Mouse (Mus musculus) heart, postnatal 10 days (tissue): ENCODE results near the gene Dop1b. TPM values are rescaled to one million over a fixed set of nuclear protein-coding genes. Genes with fewer than 3 reads are reported as not detected.
"Not testable (repeated sequence)": the region's sequence is repeated elsewhere in the genome, so short reads cannot be mapped to it uniquely, and the experiment has no call there.

Source experiments
- DNase-seq, 2 experiments: peaks; one replicate each; pipeline ENCODE4 v3.0.0; 2021
- intact Hi-C: fragments of 180-260 bp; cut with DNase I; formaldehyde crosslinking; loops from one replicate; pipeline ENCODE4 v1.15.1; 2025
- total RNA-seq, 2 experiments: library from RNA; stranded (reverse); gene quantifications; 2 replicates each; pipeline ENCODE4 v1.2.3; 2021

The Dop1b gene
- total RNA-seq: 10 to 100 TPM; 16.5 to 20.9 TPM

- intact Hi-C loops: no loop called here
These were observed at the start of gene Dop1b for GRCm38 (mm10) chr16:93711411-93712188. Gene Dop1b (plus strand): TSS chr16:93711904.

DNA sequence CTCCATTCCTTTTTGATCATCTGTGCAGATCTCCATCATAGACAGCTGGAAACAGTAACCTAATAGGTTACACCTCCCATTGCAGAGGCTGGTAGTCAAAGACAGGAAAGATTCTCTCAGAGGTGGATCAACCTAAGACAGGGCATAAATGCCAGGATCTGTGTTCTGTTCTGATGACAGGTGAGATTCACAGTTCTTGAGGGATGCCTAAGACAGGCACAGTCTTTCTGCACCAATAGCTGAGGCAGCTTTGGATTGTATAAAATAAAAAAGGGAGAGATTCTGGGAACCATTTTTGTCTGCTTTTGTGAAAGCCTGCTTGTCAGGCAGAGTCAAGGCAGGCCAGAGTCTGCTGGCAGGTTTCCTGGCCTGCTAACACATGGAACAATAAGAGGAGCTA lies 43.7 kb upstream of the Dop1b start:
- intact Hi-C loops: no loop called here
- DNase-seq: no peak

More at GRCm38 (mm10) chr16:93711411-93712188, at the start of gene Dop1b:
- DNase-seq: peak; percentile 99 to 100

GRCm38 (mm10) chr16:93669521-93669920 lies 42.2 kb upstream of the Dop1b start:
- intact Hi-C loops: no loop called here

GRCm38 (mm10) chr16:93670466-93670865 lies 41.2 kb upstream of the Dop1b start:
- DNase-seq, intact Hi-C loops: not testable (repeated sequence)

More at GRCm38 (mm10) chr16:93669521-93669920, 42.2 kb upstream of the Dop1b start:
- no peak for DNase-seq

DNA sequence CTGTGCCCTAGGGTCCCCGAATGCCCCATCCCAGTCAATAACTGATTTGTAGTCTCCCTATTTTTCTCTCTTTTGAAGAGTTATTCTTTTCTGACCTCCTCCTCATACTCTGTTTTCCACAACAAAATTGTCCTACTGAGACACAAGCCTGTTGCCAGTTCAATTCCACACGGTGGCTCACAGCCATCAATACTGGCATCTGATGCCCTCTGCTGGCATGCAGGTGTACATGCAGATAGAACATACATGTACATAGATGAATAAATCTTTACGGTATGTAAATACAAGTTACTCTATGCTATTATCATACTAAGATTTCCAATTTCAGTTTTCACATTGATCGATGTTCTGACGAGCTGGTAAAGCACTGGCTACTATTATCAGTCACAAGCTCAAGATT lies 40.6 kb upstream of the Dop1b start:
- intact Hi-C loops: no loop called here
- no peak for DNase-seq

- intact Hi-C loops: no loop called here
- no peak for DNase-seq
These were observed 35.3 kb upstream of the Dop1b start for GRCm38 (mm10) chr16:93676376-93676775.

DNA sequence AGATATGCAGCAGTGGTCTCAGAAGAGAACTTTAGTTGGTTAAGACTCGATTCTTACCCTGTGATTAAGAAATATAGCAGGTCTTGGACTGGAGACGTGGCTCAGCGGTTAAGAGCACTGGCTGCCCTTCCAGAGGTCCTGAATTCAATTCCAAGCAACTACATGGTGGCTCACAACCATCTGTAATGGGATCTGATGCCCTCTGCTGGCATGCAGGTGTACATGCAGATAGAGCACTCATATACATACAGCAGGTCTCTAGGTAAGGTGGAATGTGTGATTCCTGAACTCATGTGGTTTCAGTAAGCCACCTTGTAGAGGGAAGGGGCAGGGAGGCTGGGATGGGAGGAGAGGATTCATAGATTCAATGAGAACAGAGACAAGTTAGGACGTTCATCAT lies 33.5 kb upstream of the Dop1b start:
- intact Hi-C loops: no loop called here
- DNase-seq: no peak

DNA sequence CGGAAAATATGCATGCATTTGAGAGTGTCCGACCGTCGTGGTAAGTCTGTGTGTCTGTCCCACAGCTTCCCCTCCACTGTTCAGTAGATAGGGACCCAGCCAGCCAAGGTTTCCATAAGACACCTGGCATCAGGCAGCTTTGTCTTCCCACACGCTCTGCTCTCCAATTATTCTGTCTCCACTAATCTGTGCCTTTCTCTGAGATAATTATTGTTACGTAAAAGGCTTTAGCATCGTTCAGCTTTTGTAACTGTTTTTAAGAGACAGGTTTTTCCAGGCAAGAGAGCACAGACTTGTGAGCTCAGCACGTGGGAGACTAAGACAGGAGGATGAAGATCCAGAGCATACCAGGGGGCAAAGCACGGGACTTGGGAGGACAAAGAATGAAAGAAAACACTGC lies 32.5 kb upstream of the Dop1b start:
- intact Hi-C loops: no loop called here
- DNase-seq: no peak

DNA sequence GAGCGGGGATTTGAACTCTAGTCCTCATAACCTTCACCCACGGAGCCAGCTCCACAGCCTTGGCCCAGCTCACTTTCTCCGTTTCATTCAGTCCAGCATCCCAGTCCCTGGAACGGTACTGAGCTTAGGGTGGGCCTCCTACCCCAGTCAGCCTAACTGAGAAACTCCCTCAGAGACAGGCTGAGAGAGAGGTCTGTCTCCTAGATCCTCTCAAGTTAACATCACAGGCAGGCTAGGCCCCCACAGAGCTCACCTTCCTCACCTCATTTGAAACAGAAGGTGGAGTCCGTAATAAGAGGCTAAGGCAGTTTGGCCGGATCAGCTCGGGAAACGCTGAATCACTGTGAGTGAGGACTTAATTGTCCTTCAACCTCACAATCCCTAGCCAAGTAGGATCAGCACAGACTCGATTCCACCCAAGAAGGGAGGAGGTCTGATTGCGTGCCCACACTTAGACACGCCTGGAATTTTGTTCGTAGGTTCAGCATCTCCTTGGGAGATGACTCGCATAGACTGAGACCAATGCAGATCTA lies 29.5 kb upstream of the Dop1b start:
- DNase-seq: no peak
- intact Hi-C loops: loop anchor here (10.0 kb wide), 1 partner anchor 83 kb away; no protein-coding TSS in a partner anchor

- DNase-seq: peak; percentile 75 to 76
- intact Hi-C loops: loop anchor here (10.0 kb wide), 1 partner anchor 82 kb away; no protein-coding TSS in a partner anchor
These were observed 28.8 kb upstream of the Dop1b start, which contains the start of gene Cbr3 for GRCm38 (mm10) chr16:93682689-93683507. Gene Cbr3 (plus strand): TSS chr16:93683215.

GRCm38 (mm10) chr16:93683508-93684236 lies 28.0 kb upstream of the Dop1b start:
- intact Hi-C loops: loop anchor here (10.0 kb wide), 1 partner anchor 81 kb away; no protein-coding TSS in a partner anchor
- peak; percentile 38 to 54 for DNase-seq

DNA sequence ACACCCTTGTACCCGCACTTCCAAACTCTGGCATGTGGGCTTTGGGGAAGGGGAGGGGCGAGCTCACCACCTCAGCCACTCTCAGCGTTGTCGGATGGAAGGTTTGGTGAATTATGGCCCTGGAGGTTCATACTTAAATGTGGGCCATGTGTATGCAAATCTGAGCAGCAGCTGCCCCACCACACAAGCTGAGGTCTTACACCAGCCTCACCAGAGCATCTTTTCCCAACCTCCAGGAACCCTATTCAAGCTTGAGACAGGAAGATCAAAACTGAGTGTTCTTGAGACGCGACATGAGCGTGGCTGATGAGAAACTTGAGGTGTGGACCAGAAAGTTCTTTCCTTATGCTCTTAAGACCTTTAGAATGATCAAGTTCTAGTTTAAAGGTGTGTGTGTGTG lies 27.3 kb upstream of the Dop1b start:
- no peak for DNase-seq
- intact Hi-C loops: loop anchor here (10.0 kb wide), 1 partner anchor 80 kb away; no protein-coding TSS in a partner anchor

GRCm38 (mm10) chr16:93685783-93686182 lies 25.9 kb upstream of the Dop1b start:
- intact Hi-C loops: loop anchor here (10.0 kb wide), 1 partner anchor 79 kb away; no protein-coding TSS in a partner anchor
- DNase-seq: not testable (repeated sequence)

- intact Hi-C loops: loop anchor here (10.0 kb wide), 1 partner anchor 78 kb away; no protein-coding TSS in a partner anchor
- DNase-seq: no peak
These were observed 25.3 kb upstream of the Dop1b start for GRCm38 (mm10) chr16:93686421-93686820.

DNA sequence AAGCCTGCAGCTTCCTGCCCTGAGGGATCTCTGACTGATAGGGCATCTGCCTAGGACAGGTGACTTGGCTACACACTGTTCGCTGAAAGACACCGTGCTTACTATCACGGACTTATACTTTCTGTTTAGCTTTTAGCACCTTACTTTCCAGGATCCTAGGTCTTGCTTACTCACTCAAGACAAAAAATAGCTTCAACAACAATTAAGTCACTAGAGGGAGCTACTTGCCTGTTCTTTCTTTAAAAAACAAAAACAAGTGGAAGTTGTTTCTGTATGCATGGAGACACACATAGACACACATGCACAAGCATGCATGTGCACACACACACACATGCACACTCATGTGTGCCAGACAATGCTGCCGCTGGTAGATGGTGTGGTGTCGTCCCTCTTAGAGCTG lies 24.8 kb upstream of the Dop1b start:
- intact Hi-C loops: loop anchor here (1.0 to 10.0 kb wide), 2 partner anchors 78 to 98 kb away; no protein-coding TSS in a partner anchor
- peak in 1 of 2 experiments; percentile 30 for DNase-seq

GRCm38 (mm10) chr16:93691206-93691841 lies 20.4 kb upstream of the Dop1b start:
- intact Hi-C loops: no loop called here
- no peak for DNase-seq

DNA sequence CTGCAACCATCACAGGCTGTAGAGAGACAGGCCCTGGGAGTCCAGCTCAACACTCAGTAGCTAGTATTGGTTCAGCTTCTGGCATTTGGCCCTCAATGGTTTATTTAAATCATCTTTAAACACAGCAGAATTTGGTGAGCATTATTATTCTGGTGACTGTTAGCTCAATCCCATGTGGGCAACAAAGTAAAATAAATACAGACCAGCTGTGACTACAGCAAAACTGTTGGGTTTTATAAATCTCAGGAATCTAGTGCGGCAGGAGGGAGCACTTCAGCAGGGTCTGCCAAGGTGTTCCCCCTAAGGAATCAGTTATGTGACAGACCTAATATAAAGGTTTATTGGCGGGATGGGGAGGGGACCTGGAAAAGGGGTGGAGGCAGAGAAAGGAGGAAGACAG lies 19.0 kb upstream of the Dop1b start:
- intact Hi-C loops: no loop called here
- no peak for DNase-seq

DNA sequence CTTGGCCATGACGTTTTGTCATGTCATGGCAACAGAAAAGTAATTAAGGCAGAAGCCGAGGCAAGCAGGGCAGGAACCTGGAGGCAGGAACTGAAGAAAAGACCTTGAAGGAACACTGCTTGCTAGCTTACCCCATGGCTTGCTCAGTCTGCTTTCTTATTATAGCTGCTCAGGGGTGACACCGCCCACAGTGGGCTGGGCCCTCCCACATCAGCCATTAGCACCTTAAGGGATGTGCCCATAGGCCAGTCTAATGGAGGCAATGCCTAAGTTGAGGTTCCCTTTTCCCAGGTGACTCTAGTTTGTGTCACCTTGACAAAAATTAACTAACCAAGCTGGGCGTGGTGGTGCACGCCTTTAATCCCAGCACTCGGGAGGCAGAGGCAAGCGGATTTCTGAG lies 4.6 kb upstream of the Dop1b start:
- no peak for DNase-seq
- intact Hi-C loops: no loop called here

GRCm38 (mm10) chr16:93709217-93709616 lies 2.5 kb upstream of the Dop1b start:
- intact Hi-C loops: no loop called here
- DNase-seq: no peak

GRCm38 (mm10) chr16:93710924-93711323 lies 780 bp upstream of the Dop1b start:
- peak; percentile 86 to 90 for DNase-seq
- intact Hi-C loops: no loop called here
